Mouse (Mus musculus): ENCODE data around the gene Ffar3. TPM values are rescaled to one million over a fixed set of nuclear protein-coding genes. Genes with fewer than 3 reads are reported as not detected.

Ffar3 gene
- polyA plus RNA-seq (2015; fragmentation: Illumina TruSeq; extraction: RNeasy Lipid Tissue Mini Kit (QIAGEN cat#74804); ENCODE audit: low read depth, low replicate concordance) = not detected

GRCm38 (mm10) chr7:30856078-30856477, at the start of gene Ffar3:
Gene Ffar3 (minus strand): TSS chr7:30856178.

GRCm38 (mm10) chr7:30880176-30880575, 24.2 kb upstream of the Ffar3 start, which contains the start of gene Cd22:
Gene Cd22 (minus strand): TSS chr7:30880342.

GRCm38 (mm10) chr7:30861464-30861863, 5.5 kb upstream of the Ffar3 start, which contains the start of gene Ffar1:
Gene Ffar1 (minus strand): TSS chr7:30861564.

GRCm38 (mm10) chr7:30823675-30824074, 32.3 kb downstream of the Ffar3 start, which contains the start of gene Ffar2:
Gene Ffar2 (minus strand): TSS chr7:30823775.

Other genes starting within 250 kb of the Ffar3 start
- gene Upk1a, start 243.3 kb downstream of the Ffar3 start, polyA plus RNA-seq (2015; fragmentation: Illumina TruSeq; extraction: RNeasy Lipid Tissue Mini Kit (QIAGEN cat#74804); ENCODE audit: low read depth, low replicate concordance) = 1.1 TPM
- 1,546 TPM for gene Cox6b1, start 230.0 kb downstream of the Ffar3 start, polyA plus RNA-seq (2015; fragmentation: Illumina TruSeq; extraction: RNeasy Lipid Tissue Mini Kit (QIAGEN cat#74804); ENCODE audit: low read depth, low replicate concordance)
- gene Etv2, start 220.3 kb downstream of the Ffar3 start, polyA plus RNA-seq (2015; fragmentation: Illumina TruSeq; extraction: RNeasy Lipid Tissue Mini Kit (QIAGEN cat#74804); ENCODE audit: low read depth, low replicate concordance) = not detected
- 72.4 TPM for gene Rbm42, start 205.9 kb downstream of the Ffar3 start, polyA plus RNA-seq (2015; fragmentation: Illumina TruSeq; extraction: RNeasy Lipid Tissue Mini Kit (QIAGEN cat#74804); ENCODE audit: low read depth, low replicate concordance)
- 6.4 TPM for gene Haus5, start 191.2 kb downstream of the Ffar3 start, polyA plus RNA-seq (2015; fragmentation: Illumina TruSeq; extraction: RNeasy Lipid Tissue Mini Kit (QIAGEN cat#74804); ENCODE audit: low read depth, low replicate concordance)
- not detected for gene Pmis2, start 184.6 kb downstream of the Ffar3 start, polyA plus RNA-seq (2015; fragmentation: Illumina TruSeq; extraction: RNeasy Lipid Tissue Mini Kit (QIAGEN cat#74804); ENCODE audit: low read depth, low replicate concordance)
- gene 2200002J24Rik, start 157.3 kb downstream of the Ffar3 start, polyA plus RNA-seq (2015; fragmentation: Illumina TruSeq; extraction: RNeasy Lipid Tissue Mini Kit (QIAGEN cat#74804); ENCODE audit: low read depth, low replicate concordance) = not detected
- 0.59 TPM for gene Atp4a, start 144.0 kb downstream of the Ffar3 start, polyA plus RNA-seq (2015; fragmentation: Illumina TruSeq; extraction: RNeasy Lipid Tissue Mini Kit (QIAGEN cat#74804); ENCODE audit: low read depth, low replicate concordance)
- 184 TPM for gene Tmem147, start 126.6 kb downstream of the Ffar3 start, polyA plus RNA-seq (2015; fragmentation: Illumina TruSeq; extraction: RNeasy Lipid Tissue Mini Kit (QIAGEN cat#74804); ENCODE audit: low read depth, low replicate concordance)
- not detected for gene Gapdhs, start 112.5 kb downstream of the Ffar3 start, polyA plus RNA-seq (2015; fragmentation: Illumina TruSeq; extraction: RNeasy Lipid Tissue Mini Kit (QIAGEN cat#74804); ENCODE audit: low read depth, low replicate concordance)
- 6.5 TPM for gene Sbsn, start 104.7 kb downstream of the Ffar3 start, polyA plus RNA-seq (2015; fragmentation: Illumina TruSeq; extraction: RNeasy Lipid Tissue Mini Kit (QIAGEN cat#74804); ENCODE audit: low read depth, low replicate concordance)
- gene Dmkn, start 92.4 kb downstream of the Ffar3 start, polyA plus RNA-seq (2015; fragmentation: Illumina TruSeq; extraction: RNeasy Lipid Tissue Mini Kit (QIAGEN cat#74804); ENCODE audit: low read depth, low replicate concordance) = 14.4 TPM
- gene Krtdap, start 68.3 kb downstream of the Ffar3 start, polyA plus RNA-seq (2015; fragmentation: Illumina TruSeq; extraction: RNeasy Lipid Tissue Mini Kit (QIAGEN cat#74804); ENCODE audit: low read depth, low replicate concordance) = not detected
- not detected for gene Ffar2, start 32.4 kb downstream of the Ffar3 start, polyA plus RNA-seq (2015; fragmentation: Illumina TruSeq; extraction: RNeasy Lipid Tissue Mini Kit (QIAGEN cat#74804); ENCODE audit: low read depth, low replicate concordance)
- gene Ffar1, start 5.4 kb upstream of the Ffar3 start, polyA plus RNA-seq (2015; fragmentation: Illumina TruSeq; extraction: RNeasy Lipid Tissue Mini Kit (QIAGEN cat#74804); ENCODE audit: low read depth, low replicate concordance) = not detected
- 0.55 TPM for gene Cd22, start 24.2 kb upstream of the Ffar3 start, polyA plus RNA-seq (2015; fragmentation: Illumina TruSeq; extraction: RNeasy Lipid Tissue Mini Kit (QIAGEN cat#74804); ENCODE audit: low read depth, low replicate concordance)
- gene Mag, start 58.7 kb upstream of the Ffar3 start, polyA plus RNA-seq (2015; fragmentation: Illumina TruSeq; extraction: RNeasy Lipid Tissue Mini Kit (QIAGEN cat#74804); ENCODE audit: low read depth, low replicate concordance) = 324 TPM
- gene Hamp2, start 68.5 kb upstream of the Ffar3 start, polyA plus RNA-seq (2015; fragmentation: Illumina TruSeq; extraction: RNeasy Lipid Tissue Mini Kit (QIAGEN cat#74804); ENCODE audit: low read depth, low replicate concordance) = not detected
- not detected for gene Hamp, start 87.9 kb upstream of the Ffar3 start, polyA plus RNA-seq (2015; fragmentation: Illumina TruSeq; extraction: RNeasy Lipid Tissue Mini Kit (QIAGEN cat#74804); ENCODE audit: low read depth, low replicate concordance)
- gene Usf2, start 100.6 kb upstream of the Ffar3 start, polyA plus RNA-seq (2015; fragmentation: Illumina TruSeq; extraction: RNeasy Lipid Tissue Mini Kit (QIAGEN cat#74804); ENCODE audit: low read depth, low replicate concordance) = 193 TPM
- gene Lsr, start 117.3 kb upstream of the Ffar3 start, polyA plus RNA-seq (2015; fragmentation: Illumina TruSeq; extraction: RNeasy Lipid Tissue Mini Kit (QIAGEN cat#74804); ENCODE audit: low read depth, low replicate concordance) = 8.0 TPM
- not detected for gene Fam187b, start 117.6 kb upstream of the Ffar3 start, polyA plus RNA-seq (2015; fragmentation: Illumina TruSeq; extraction: RNeasy Lipid Tissue Mini Kit (QIAGEN cat#74804); ENCODE audit: low read depth, low replicate concordance)
- gene Fxyd5, start 186.3 kb upstream of the Ffar3 start, polyA plus RNA-seq (2015; fragmentation: Illumina TruSeq; extraction: RNeasy Lipid Tissue Mini Kit (QIAGEN cat#74804); ENCODE audit: low read depth, low replicate concordance) = 51.2 TPM
- 169 TPM for gene Fxyd7, start 195.3 kb upstream of the Ffar3 start, polyA plus RNA-seq (2015; fragmentation: Illumina TruSeq; extraction: RNeasy Lipid Tissue Mini Kit (QIAGEN cat#74804); ENCODE audit: low read depth, low replicate concordance)
- 148 TPM for gene Fxyd1, start 201.0 kb upstream of the Ffar3 start, polyA plus RNA-seq (2015; fragmentation: Illumina TruSeq; extraction: RNeasy Lipid Tissue Mini Kit (QIAGEN cat#74804); ENCODE audit: low read depth, low replicate concordance)
- gene Lgi4, start 203.2 kb upstream of the Ffar3 start, polyA plus RNA-seq (2015; fragmentation: Illumina TruSeq; extraction: RNeasy Lipid Tissue Mini Kit (QIAGEN cat#74804); ENCODE audit: low read depth, low replicate concordance) = 27.6 TPM
- gene Fxyd3, start 220.5 kb upstream of the Ffar3 start, polyA plus RNA-seq (2015; fragmentation: Illumina TruSeq; extraction: RNeasy Lipid Tissue Mini Kit (QIAGEN cat#74804); ENCODE audit: low read depth, low replicate concordance) = not detected

All from brain, adult 10 weeks (tissue).